Mouse (Mus musculus) liver, adult 2 months (tissue): ENCODE measurements around the gene Dysf.

Source experiments
- CTCF ChIP-seq: fragments of 200-500 bp; IDR thresholded peaks from 2 replicates; pipeline ENCODE4 v1.5.1; 2011; ENCODE audit warnings: low read depth, low read length, control low read depth
- POLR2A ChIP-seq: fragments of 200-500 bp; IDR thresholded peaks from 2 replicates; pipeline ENCODE4 v1.6.1; 2011; ENCODE audit warnings: low read length, control low read depth; ENCODE audit not compliant: insufficient read depth; ENCODE audit errors: extremely low read depth

DNA sequence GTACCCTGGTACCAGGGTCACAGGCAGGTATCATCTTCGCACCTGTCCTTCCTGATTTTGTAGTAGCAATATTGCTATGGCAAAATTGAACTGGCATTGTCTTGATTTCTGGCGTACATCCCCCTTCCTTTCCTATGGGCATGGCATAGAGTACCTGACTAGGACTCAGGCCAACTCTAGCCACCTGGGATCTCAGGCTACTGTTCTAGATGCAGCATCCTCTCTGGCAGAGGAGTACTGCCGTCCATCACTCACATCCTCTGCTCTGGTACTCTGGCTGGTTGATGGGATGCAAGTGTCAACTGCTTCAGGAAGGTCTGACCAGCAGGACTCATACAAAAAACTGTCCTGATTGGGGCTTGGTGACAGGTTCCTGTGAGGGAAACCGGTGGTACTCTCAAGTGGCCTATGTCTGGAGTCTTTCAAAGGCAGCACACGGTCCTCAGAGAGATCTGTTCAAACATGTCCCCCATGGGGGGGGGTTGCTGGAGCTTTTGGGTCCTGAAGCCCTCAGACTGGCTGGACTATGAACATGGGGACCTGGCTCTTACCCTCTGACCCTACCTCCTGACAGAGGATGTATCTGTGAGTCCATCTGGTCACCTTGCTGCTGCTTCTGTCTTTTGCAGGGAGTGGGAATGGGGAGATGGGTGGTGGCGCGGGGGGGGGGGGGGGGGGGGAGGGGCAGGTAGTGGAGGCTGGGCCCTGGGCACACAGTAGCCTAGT, 125.8 kb downstream of the Dysf start:
- TF ChIP-seq POLR2A (no peak), CTCF (no peak)
